13 mouse cellular contexts compared by ENCODE assay signal in the genomic region with DNA sequence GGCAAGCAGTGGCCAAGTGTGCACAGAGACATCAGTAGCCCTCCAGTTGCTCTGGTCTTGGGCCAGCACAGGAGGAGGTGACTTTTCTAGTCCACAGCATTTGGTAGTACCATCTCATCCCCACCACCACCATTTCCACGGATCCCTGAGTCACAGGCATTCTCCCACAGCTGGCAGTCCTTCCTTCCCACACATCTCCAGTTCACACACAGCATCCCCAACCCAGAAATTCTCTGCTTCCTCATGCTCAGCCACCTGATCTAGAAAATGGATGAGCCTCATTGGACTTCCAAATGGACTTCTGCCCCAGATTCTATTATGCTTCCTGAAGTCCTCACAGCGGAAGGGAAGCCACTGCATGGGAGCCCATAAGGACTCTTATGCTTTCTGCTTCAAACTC.
"Had no signal": no experiment of that assay in that cellular context is flagged by ENCODE, and none has a peak within 500 bp of the region (broad histone marks: within the 10 kb centered on the region; RNA-seq: fewer than 3 reads in every experiment).

No protein-coding gene starts in this region.

- DNase-seq: kidney, adult 11 months; kidney, adult 9 months; kidney, postnatal 36 days; lung, adult 18-20 months; spleen, adult 18-20 months; thymus, adult 18-20 months; thymus, postnatal 14 days had no signal

- H3K27me3 ChIP-seq: limb, embryonic 13.5 days; midbrain, embryonic 12.5 days; neural tube, embryonic 13.5 days had no signal

- H3K4me3 ChIP-seq: limb, embryonic 13.5 days; midbrain, embryonic 12.5 days; neural tube, embryonic 13.5 days had no signal

- H3K27ac ChIP-seq: kidney, postnatal 0 days; limb, embryonic 13.5 days; liver, embryonic 14.5 days; midbrain, embryonic 12.5 days; neural tube, embryonic 13.5 days had no signal

- ATAC-seq: midbrain, embryonic 16.5 days had no signal

- H3K36me3 ChIP-seq: limb, embryonic 13.5 days; midbrain, embryonic 12.5 days had no signal

- H3K9ac ChIP-seq: limb, embryonic 13.5 days; liver, embryonic 14.5 days; midbrain, embryonic 12.5 days; neural tube, embryonic 13.5 days had no signal

- H3K4me2 ChIP-seq: limb, embryonic 13.5 days; midbrain, embryonic 12.5 days; neural tube, embryonic 13.5 days had no signal

- H3K9me3 ChIP-seq: limb, embryonic 13.5 days; midbrain, embryonic 12.5 days; neural tube, embryonic 13.5 days had no signal
